Mouse (Mus musculus) neutrophil, adult 5-6 weeks (primary cell): ENCODE measurements around the gene Mrrf. TPM values are rescaled to one million over a fixed set of nuclear protein-coding genes. Genes with fewer than 3 reads are reported as not detected.

Experiments used
- ATAC-seq: fragments of 151-379, 151-347 bp; 2 replicates; pipeline ENCODE4 v1.8.0; 2017; ENCODE audit warnings: mild to moderate bottlenecking, moderate TSS enrichment; ENCODE audit not compliant: insufficient number of reproducible peaks, poor library complexity, low FRiP score, severe bottlenecking; ENCODE audit errors: extremely low read depth
- total RNA-seq: library from RNA; stranded (forward); fragments of 200-1000 nt; gene quantifications from 2 replicates; pipeline ENCODE4 v1.2.3, GENCODE M21; 2017

Mrrf gene
- total RNA-seq: 5.6 and 11.2 TPM in 2 replicates

DNA sequence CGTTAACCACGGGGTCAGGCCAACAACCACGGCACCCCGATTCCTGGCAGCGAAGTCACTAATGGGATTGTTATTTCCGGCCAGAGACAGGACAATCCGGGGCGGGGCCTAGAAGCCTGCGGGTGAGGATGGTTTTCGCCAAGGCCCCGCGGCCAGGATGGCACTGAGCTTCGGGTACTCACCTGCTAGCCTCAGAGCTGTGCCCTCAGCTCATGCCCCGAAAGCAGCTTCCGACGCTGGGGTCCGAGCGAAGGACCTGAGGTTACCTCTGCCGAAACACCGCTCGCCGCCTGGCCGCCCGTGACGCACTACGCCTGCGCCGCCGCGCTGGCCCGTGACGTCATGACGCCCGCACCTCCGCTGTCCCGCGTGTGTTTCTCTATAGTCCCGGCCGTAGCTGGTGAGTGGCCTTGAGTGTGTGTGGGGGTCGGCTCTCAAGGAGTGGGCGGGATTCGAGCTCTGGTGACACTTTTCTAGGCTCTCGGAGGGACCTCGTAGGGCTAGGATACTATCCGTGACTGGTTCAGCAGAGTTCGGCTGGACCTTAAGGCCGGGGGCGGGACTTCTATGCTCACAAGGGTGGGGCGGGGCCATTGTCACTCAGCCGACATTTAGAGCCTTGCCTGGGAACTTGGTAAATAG lies at the start of gene Mrrf, which contains the start of gene Rbm18:
Gene Mrrf (plus strand): TSS at position 90 of the 642 bp plus-strand sequence.
Gene Rbm18 (minus strand): TSS at position 474 of the 642 bp plus-strand sequence.
- peak; percentile 84 for ATAC-seq

- ATAC-seq: no peak
These were observed 47.0 kb upstream of the Mrrf start for GRCm38 (mm10) chr2:36089190-36089589.

- no peak for ATAC-seq
These were observed 45.1 kb upstream of the Mrrf start for GRCm38 (mm10) chr2:36090853-36091741.

GRCm38 (mm10) chr2:36092748-36093147 lies 43.4 kb upstream of the Mrrf start:
- ATAC-seq: no peak

DNA sequence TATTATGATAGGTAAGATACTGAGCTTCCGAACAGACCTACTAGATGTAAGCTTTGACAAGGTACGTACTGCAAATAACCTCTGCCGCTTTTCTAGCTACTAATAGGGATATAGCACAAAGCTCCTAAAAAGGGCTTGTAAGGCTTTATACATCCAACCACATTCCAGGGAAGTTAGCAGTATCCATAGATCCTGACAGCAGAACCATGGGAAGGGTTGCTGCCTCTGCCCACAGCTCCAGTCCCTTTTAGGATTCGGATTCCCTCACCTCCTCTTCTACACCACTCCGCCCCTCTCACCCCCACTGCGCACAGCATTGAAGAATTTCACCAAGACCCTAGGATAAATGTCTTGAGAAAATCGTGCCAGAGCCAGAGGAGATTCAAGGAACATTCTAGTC lies 42.9 kb upstream of the Mrrf start:
- no peak for ATAC-seq

DNA sequence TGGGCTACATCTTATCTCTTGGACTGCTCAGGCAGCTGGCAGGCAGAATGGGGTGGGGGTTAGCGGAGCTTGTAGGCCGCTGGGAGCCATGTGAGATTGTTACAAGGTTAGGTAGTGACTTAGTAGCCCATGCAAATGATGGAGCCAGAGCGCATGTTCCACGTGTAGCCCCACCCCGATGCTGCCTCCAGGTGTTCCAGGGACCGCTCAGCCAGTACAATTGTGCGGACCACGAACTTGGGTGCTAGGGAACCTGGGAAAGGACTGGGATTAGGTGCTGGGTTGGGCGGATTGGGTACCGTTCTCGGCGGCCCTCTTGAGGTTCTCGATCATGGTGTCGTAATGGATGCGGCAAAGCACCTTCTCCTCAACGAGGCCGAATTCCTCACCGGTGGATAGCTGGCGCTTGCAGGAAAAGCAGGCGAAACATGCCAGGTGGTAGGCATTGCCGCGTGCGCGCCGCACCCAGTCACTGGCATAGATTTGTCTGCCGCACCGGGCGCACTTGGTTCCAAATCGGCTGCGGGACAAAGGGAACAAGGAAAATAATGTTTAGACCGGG lies 42.2 kb upstream of the Mrrf start:
- no peak for ATAC-seq

DNA sequence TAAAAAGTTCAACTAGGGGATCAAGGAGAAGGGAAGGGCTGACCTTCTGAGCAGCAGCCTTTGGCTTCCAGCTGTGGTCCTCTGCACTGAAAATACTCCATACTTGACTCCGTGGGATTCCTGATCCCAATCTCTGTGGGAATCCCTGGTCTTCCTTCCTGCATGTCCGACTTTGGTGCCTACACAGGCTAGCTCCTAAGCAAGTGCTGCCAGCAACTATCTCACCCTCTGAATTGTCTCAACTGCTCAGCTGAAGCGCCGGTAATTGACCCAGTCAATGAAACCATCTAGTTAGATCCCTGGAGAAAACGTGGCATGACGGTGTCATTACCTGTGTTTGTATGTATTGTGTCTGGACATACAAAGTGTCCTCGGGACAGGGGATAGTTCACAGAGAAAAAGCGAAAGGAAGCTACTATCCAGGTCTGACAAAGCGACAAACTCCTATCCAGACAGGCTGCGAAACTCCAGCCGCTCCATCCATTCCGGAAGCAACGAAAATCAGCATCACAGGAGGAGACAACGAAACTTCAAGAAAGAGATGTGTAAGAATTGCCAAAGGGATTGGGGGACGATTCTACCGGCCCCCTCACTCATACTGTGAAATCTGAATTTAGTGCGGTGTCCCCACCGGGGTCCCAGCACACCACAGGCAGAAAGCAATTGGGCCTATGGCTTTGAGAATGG lies 38.9 kb upstream of the Mrrf start:
- no peak for ATAC-seq

DNA sequence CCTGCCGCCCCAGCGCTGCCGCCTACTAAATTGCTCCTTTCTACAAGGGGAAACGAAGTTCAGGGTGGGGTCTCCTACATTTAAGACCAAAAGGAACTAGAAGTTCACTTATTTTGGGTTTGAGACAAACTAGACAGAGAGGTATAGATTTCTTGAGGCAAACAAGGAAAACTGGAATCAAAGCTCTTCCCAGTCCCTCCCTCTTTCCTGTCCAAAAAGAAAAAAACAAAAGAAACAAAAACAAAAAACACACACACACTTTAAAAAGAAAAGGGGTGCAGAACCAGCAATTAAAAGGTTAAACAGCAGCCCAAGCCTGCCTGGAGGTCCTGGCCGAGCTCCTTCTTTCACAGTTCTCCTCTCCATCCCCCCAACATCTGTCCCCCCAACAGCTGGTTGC lies 38.2 kb upstream of the Mrrf start:
- no peak for ATAC-seq

- ATAC-seq: no peak
These were observed 36.5 kb upstream of the Mrrf start for GRCm38 (mm10) chr2:36099739-36100138.

DNA sequence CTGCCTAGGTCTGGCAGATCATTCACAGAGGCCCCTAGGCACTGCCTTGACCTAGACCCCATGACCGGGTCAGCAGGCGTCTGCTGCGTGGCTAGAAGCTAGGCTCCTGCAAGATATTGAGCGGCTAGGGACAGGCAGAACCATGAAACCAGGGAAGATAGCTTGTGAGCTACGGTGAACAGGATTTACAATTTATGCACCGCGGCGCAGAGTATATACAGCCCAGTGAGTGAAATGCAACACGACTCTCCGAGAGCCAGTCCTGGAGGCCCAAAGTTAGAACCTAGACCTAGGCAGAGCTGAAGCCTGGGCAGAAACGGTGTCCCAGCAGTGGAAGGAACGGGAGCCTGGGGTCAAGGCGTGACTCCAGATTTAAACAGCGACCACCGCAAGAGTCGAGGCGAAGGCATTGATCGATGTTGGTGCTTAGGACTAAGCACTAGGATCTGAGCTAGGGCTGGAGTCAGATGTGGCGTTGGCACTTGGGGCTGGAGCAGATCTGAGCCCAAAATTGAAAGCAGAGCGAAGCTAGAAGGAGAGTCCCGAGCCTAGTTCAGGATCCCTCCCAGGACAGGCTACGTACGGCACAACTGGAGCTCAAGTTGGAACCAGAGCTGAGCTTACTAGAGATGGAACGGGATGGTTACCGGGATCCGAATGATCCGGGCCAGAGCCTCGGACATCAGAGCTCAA lies 34.2 kb upstream of the Mrrf start:
- ATAC-seq: no peak

- no peak for ATAC-seq
These were observed 33.6 kb upstream of the Mrrf start for GRCm38 (mm10) chr2:36102559-36102946.

DNA sequence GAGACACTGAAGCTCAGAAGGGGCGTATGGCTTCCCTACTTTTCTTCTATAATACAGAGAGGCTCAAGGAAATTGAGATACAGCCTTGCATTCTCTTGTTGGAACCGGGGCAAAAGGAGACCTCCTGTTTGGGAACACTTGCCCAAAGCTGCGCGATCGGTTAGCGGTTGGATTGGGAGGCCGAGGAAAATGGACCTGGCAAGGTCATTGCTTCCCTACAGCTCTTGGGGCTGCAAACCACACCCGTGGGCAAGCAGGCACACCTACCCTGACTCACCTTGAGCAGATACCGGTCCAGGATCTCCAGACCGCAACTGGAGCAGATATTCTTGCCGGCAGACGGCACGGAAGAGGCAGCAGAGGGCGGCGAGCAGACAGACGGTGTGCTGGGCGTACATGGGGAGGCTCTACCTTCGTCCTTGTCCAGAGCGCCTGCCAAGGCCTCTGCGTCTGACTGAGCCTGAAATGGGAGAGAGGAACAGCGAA lies 33.1 kb upstream of the Mrrf start:
- no peak for ATAC-seq

- ATAC-seq: no peak
These were observed 32.4 kb upstream of the Mrrf start for GRCm38 (mm10) chr2:36103555-36104367.

- no peak for ATAC-seq
These were observed 31.7 kb upstream of the Mrrf start for GRCm38 (mm10) chr2:36104436-36104955.

GRCm38 (mm10) chr2:36104956-36105741 lies 31.0 kb upstream of the Mrrf start, which contains the start of gene Lhx6:
Lhx6 (minus strand) TSS chr2:36105408.
- no peak for ATAC-seq

DNA sequence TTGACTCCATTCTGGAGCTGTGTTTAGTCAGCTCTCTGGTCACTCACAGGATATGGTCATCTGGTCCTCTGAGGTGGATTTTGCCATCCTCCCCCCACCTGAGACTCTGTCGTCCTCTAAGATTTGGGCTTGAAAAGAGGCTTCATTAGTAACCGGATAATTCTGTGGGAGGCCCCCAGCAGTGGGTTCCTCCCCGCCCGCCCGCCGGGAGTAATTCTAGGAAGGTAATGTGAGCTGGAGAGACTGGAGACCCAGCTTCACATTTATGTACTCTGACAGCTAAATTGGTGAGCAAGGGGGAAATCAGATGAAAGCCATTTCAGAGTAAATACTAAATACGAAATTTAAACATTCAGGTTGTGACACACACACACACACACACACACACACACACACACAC lies 27.6 kb upstream of the Mrrf start:
- ATAC-seq: no peak

DNA sequence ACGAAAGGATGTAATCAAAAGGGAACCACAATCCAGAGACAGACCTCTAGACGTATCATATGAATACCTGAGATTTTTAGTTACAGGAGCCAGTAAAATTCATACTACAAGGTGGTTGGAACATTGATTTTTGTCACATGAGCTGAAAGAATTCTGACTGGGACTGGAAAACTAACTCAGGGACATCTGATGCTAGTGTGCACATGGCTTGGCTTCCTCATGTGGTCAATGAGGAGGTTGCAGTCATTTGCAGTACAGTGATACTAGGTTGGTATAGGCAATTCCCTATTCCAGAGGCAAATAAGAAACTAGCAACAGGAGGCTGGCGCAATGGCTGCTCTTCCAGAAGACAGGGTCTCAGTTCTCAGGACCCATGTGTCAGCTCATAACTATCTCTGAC lies 23.6 kb upstream of the Mrrf start:
- no peak for ATAC-seq
